Mouse (Mus musculus): ENCODE data around the gene Pcif1. TPM values are rescaled to one million over a fixed set of nuclear protein-coding genes. Genes with fewer than 3 reads are reported as not detected.
A peak's percentile ranks its signal among the peaks of the same experiment; 100 is the strongest.
"Not testable (repeated sequence)": the region's sequence is repeated elsewhere in the genome, so short reads cannot be mapped to it uniquely, and the experiment has no call there.

Pcif1 gene
- 10 to 100 TPM; 41.2 to 44.1 TPM for total RNA-seq (2021)

GRCm38 (mm10) chr2:164879228-164879567 is at the start of gene Pcif1:
Gene Pcif1 (plus strand): TSS chr2:164879304.
- peak; percentile 88 to 90 for DNase-seq

GRCm38 (mm10) chr2:164831029-164831428 is 48.1 kb upstream of the Pcif1 start:
- no peak for DNase-seq

GRCm38 (mm10) chr2:164832032-164832747 is 46.9 kb upstream of the Pcif1 start:
- DNase-seq = no peak

GRCm38 (mm10) chr2:164832748-164833301 is 46.3 kb upstream of the Pcif1 start, which contains the start of gene Ctsa:
Gene Ctsa (plus strand): TSS chr2:164832873.
- peak; percentile 80 to 82 for DNase-seq

- peak; percentile 86 to 87 for DNase-seq
These were observed 45.7 kb upstream of the Pcif1 start, which contains the start of gene Neurl2 for GRCm38 (mm10) chr2:164833314-164833959. Gene Neurl2 (minus strand): TSS chr2:164833456.

- DNase-seq = no peak
These were observed 44.6 kb upstream of the Pcif1 start for GRCm38 (mm10) chr2:164834531-164834930.

- DNase-seq = no peak
These were observed 43.9 kb upstream of the Pcif1 start for GRCm38 (mm10) chr2:164835164-164835563.

- DNase-seq = no peak
These were observed 33.3 kb upstream of the Pcif1 start for GRCm38 (mm10) chr2:164845782-164846181.

GRCm38 (mm10) chr2:164850061-164850460 is 29.0 kb upstream of the Pcif1 start:
- DNase-seq = no peak

- not testable (repeated sequence) for DNase-seq
These were observed 23.5 kb upstream of the Pcif1 start for GRCm38 (mm10) chr2:164855572-164855971.

GRCm38 (mm10) chr2:164856309-164857100 is 22.6 kb upstream of the Pcif1 start:
- DNase-seq = no peak

GRCm38 (mm10) chr2:164857101-164857821 is 21.8 kb upstream of the Pcif1 start, which contains the start of gene Pltp:
Gene Pltp (minus strand): TSS chr2:164857711.
- DNase-seq = no peak

GRCm38 (mm10) chr2:164857842-164858553 is 21.1 kb upstream of the Pcif1 start:
- DNase-seq = no peak

- no peak for DNase-seq
These were observed 19.9 kb upstream of the Pcif1 start for GRCm38 (mm10) chr2:164859155-164859554.

- DNase-seq = no peak
These were observed 19.3 kb upstream of the Pcif1 start for GRCm38 (mm10) chr2:164859640-164860432.

GRCm38 (mm10) chr2:164861094-164861493 is 18.0 kb upstream of the Pcif1 start:
- DNase-seq = no peak

- DNase-seq = no peak
These were observed 16.8 kb upstream of the Pcif1 start for GRCm38 (mm10) chr2:164862179-164862861.

GRCm38 (mm10) chr2:164863411-164863810 is 15.7 kb upstream of the Pcif1 start:
- not testable (repeated sequence) for DNase-seq

- no peak for DNase-seq
These were observed 14.5 kb upstream of the Pcif1 start for GRCm38 (mm10) chr2:164864593-164864992.
